Mouse (Mus musculus) hindbrain, embryonic 11.5 days (tissue): ENCODE results near the gene Rbbp6. TPM values are rescaled to one million over a fixed set of nuclear protein-coding genes. Genes with fewer than 3 reads are reported as not detected.

Experiments
- ATAC-seq: fragments of 200-750 bp; cut with Nextera tagmentation; 2 replicates; pipeline ENCODE4 v1.8.0; 2017; ENCODE audit warnings: mild to moderate bottlenecking, moderate TSS enrichment, moderate library complexity; ENCODE audit not compliant: low FRiP score
- DNase-seq: peaks from one replicate; pipeline ENCODE4 v3.0.0-alpha.2; 2015; ENCODE audit warnings: low spot score
- H3K27ac ChIP-seq: fragments of 300-500 bp; sonication (generic); 2 replicates; pipeline ENCODE4 v1.5.1; 2014; ENCODE audit warnings: mild to moderate bottlenecking, low read depth, low read length
- H3K27me3 ChIP-seq: fragments of 300-500 bp; sonication (generic); 2 replicates; pipeline ENCODE4 v1.6.1; 2014; ENCODE audit warnings: mild to moderate bottlenecking, low read length, moderate library complexity, mixed read lengths; ENCODE audit not compliant: control insufficient read depth, insufficient read depth
- H3K36me3 ChIP-seq: fragments of 300-500 bp; sonication (generic); 2 replicates; pipeline ENCODE4 v1.6.1; 2014; ENCODE audit warnings: mild to moderate bottlenecking, low read length, moderate library complexity, mixed read lengths; ENCODE audit not compliant: control insufficient read depth, insufficient read depth
- H3K4me1 ChIP-seq: fragments of 300-500 bp; sonication (generic); replicated peaks from 2 replicates; pipeline ENCODE4 v1.6.1; 2014; ENCODE audit warnings: low read length, mixed read lengths; ENCODE audit not compliant: control insufficient read depth, insufficient read depth
- H3K4me2 ChIP-seq: fragments of 300-500 bp; sonication (generic); replicated peaks from 2 replicates; pipeline ENCODE4 v1.6.1; 2014; ENCODE audit warnings: mild to moderate bottlenecking, low read depth, low read length
- H3K4me3 ChIP-seq: fragments of 300-500 bp; sonication (generic); 2 replicates; pipeline ENCODE4 v1.5.1; 2014; ENCODE audit warnings: low read depth, low read length
- H3K9ac ChIP-seq: fragments of 300-500 bp; sonication (generic); 2 replicates; pipeline ENCODE4 v1.6.1; 2014; ENCODE audit warnings: low read depth, low read length
- H3K9me3 ChIP-seq: fragments of 300-500 bp; sonication (generic); 2 replicates; pipeline ENCODE4 v1.6.1; 2016; ENCODE audit warnings: low read length; ENCODE audit not compliant: control insufficient read depth
- WGBS: fragments of 180-500 bp; shearing (Covaris S2); extraction: QIAGEN DNeasy Blood & Tissue Kit; methylation state at CpG from one replicate; pipeline ENCODE4 v1.1.7; 2014; 5-methylcytosine and 5-hydroxymethylcytosine counted together
- polyA plus RNA-seq: library from polyadenylated mRNA; unstranded; fragments of >200 nt; fragmentation: Nextera tagmentation; extraction: Ambion mirVana; gene quantifications from 2 replicates; pipeline ENCODE4 v1.2.1, GENCODE M21; 2014

The Rbbp6 gene
- polyA plus RNA-seq, 1 experiment from 2014 or later: 46.6 TPM

DNA sequence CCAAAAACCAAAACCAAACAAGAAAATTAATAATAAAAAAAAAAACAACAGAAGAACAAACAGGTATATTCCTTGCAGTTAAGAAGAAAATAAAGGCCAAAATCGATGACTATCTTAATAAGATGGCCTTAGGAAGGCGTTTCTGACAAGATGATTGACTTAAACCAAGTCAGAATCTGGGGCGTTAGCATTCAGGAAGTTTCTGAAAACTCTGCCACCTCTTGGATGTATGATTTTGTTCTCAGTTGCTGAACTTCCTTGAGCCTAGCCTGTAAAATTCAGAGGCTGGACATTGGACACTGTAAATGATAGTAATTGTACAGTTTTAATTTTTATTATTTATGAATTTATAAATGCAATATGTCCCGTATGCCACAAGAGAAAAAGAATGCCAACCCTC is 3.3 kb downstream of the Rbbp6 start:
- H3K27me3 ChIP-seq: no peaks in the 10 kb centered on the region
- no peak overlapping the region for H3K4me3 ChIP-seq
- H3K9me3 ChIP-seq: no peaks in the 10 kb centered on the region
- WGBS: 65% methylated on average over 4 of the region's 4 CpGs
- no peaks in the 10 kb centered on the region for H3K36me3 ChIP-seq
- DNase-seq (no peak), ATAC-seq (no peak)
- peaks cover 4% of the 10 kb centered on the region; the same call in 1 of the 2 replicates for H3K4me1 ChIP-seq
- H3K4me2 ChIP-seq: peak overlapping the region; percentile 56; the same call in 1 of the 2 replicates
- H3K27ac ChIP-seq: no peak overlapping the region
- H3K9ac ChIP-seq: no peak overlapping the region

DNA sequence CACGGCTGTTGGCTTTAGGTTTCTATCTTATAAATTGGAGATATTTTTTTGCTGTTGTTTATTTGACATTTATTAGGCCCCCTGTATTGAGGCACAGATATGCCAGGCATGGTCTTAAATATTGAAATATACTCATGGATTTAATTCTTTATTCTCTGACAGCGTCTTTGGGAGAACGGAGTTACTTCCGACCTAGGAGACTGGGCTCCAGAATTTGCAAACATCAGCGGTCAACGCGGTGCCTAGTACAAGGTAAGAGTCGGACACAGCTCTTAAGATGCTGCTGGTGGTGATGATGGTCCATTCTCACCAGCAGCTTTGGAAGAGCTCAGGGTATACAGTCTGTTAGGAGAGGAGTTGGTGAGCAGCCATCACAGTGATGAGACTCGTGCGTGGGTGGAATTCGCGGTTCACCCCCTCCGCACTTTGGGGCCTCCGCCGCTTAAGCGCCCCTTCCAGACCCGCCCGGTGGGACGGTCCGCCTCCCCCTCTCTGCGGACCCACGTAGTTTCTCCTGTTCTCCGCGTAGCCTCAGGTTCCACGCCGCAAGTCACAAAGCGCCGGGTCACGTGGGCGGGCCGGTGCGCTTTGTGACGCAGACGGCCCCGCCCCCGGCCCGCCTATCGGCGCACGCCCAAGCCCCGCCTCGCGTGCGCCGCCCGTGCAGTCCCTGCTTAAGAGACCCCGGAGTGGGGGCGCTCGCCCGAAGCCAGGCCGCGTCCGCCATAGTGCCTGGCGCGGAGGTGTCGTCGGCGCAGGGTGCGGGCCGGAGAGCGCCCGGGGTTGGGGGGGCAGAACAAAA is 3.9 kb downstream of the Rbbp6 start:
- DNase-seq (peak; percentile 99), ATAC-seq (peak; percentile 98)
- peaks cover 4% of the 10 kb centered on the region; the same call in 1 of the 2 replicates for H3K4me1 ChIP-seq
- H3K9me3 ChIP-seq: no peaks in the 10 kb centered on the region
- peak overlapping the region; percentile 100 for H3K9ac ChIP-seq
- peak overlapping the region; percentile 100 for H3K4me3 ChIP-seq
- H3K4me2 ChIP-seq: peak overlapping the region; percentile 88
- H3K27me3 ChIP-seq: no peaks in the 10 kb centered on the region
- WGBS: under 1% methylated on average over 60 of the region's 62 CpGs
- peak overlapping the region; percentile 91 for H3K27ac ChIP-seq
- H3K36me3 ChIP-seq: no peaks in the 10 kb centered on the region

DNA sequence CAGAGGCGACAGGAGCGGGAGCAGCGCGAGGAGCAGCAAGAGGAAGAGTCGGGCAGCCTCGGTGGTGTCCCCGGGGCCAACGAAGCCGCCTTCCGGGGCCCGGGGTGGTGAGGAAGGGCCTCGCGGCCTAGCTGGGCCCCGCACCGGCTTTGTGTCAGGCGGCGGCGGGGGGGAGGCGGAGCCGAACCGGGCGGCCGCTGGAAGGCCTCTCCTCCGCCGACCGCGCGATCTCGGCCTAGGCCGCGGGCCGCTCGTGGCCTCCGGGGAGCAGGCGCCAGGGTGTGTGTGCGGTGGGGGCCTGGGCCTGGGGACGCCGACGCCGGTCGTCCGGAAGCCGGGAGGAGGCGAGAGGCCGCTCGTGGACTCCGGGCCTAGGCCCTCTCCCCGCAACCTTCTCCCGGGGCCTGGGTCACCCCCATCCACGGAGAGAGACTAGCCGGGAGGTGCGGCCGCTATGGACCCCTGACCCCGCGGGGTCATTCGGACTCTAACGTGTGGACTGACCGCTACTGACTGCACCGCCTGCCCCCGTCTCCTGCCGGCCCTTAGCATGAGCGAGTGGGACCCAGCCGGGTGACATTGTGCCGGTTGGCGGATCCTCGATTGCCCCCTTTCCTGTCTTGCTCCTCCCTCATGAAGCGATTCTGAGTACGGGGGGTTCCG is 4.8 kb downstream of the Rbbp6 start:
- Histone ChIP-seq H3K27ac (peak overlapping the region; percentile 91), H3K4me3 (peak overlapping the region; percentile 100), H3K4me2 (peak overlapping the region; percentile 88), H3K4me1 (peaks cover 4% of the 10 kb centered on the region; the same call in 1 of the 2 replicates), H3K9ac (peak overlapping the region; percentile 100), H3K36me3 (no peaks in the 10 kb centered on the region), H3K9me3 (no peaks in the 10 kb centered on the region), H3K27me3 (no peaks in the 10 kb centered on the region)
- WGBS: under 1% methylated on average over 64 of the region's 69 CpGs
- peak; percentile 66 for ATAC-seq
- DNase-seq: peak; percentile 74

DNA sequence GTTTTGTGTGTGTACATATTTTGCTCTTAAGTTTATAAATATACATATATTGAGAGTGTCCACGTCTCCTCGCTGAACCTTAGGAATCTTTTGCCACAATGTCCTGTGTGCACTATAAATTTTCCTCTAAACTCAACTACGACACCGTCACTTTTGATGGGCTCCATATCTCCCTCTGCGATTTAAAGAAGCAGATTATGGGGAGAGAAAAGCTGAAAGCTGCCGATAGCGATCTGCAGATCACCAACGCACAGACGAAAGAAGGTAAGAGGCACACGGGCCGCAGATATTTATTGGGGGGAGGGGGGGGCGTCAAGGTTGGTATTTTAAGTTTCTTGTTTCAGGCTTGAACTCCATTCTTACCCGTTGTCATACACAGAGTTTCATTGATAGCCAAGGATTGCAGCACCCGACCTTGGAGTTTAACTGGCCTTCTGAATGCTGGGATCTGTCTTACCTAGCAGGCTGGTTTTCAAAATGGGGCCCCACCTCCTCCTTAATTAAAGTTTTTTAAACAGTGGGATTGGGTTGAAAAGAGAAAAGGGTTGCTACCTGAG is 5.5 kb downstream of the Rbbp6 start:
- ATAC-seq (no peak), DNase-seq (peak; percentile 31)
- WGBS: 2% methylated on average over 14 of the region's 14 CpGs
- Histone ChIP-seq H3K27me3 (no peaks in the 10 kb centered on the region), H3K36me3 (no peaks in the 10 kb centered on the region), H3K4me1 (peaks cover 4% of the 10 kb centered on the region; the same call in 1 of the 2 replicates), H3K4me2 (peak overlapping the region; percentile 88), H3K27ac (no peak overlapping the region), H3K9me3 (no peaks in the 10 kb centered on the region), H3K9ac (peak overlapping the region; percentile 100), H3K4me3 (peak overlapping the region; percentile 100)

DNA sequence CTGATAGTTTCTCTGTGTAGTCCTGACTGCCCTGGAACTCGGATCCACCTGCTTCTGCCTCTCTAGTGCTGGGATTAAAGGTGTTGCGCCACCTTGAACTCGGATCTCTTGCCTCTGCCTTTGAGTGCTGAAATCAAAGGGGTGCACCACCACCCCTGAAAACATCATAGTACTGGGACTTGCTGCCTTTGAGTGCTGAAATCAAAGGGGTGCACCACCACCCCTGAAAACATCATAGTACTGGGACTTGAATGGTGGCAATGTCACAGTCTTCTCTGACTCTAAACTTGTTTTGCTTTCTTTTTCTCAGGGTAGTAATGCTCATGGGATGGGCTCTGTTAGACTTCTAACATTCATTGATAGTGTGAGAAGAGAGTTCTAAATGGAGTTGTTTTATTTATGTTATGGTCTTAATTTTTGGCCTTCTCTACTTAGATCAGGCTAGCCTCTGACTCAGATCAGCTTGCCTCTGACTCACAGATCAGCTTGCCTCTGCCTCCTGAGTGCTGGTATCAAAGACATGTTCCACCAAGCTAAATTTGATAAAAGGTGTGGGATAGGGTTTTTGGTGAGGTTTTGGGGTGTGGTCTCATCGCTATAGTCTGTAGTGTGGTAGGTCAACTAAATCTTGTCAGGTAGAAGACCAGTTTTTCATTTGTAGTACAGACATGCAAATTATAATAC is 6.7 kb downstream of the Rbbp6 start:
- Histone ChIP-seq H3K4me1 (peaks cover 4% of the 10 kb centered on the region; the same call in 1 of the 2 replicates), H3K27ac (no peak overlapping the region), H3K4me2 (peak overlapping the region; percentile 88), H3K9me3 (no peaks in the 10 kb centered on the region), H3K27me3 (no peaks in the 10 kb centered on the region), H3K36me3 (no peaks in the 10 kb centered on the region), H3K9ac (no peak overlapping the region), H3K4me3 (peak overlapping the region; percentile 100)
- ATAC-seq (no peak), DNase-seq (no peak)
- WGBS: 89% methylated on average over 4 of the region's 4 CpGs

DNA sequence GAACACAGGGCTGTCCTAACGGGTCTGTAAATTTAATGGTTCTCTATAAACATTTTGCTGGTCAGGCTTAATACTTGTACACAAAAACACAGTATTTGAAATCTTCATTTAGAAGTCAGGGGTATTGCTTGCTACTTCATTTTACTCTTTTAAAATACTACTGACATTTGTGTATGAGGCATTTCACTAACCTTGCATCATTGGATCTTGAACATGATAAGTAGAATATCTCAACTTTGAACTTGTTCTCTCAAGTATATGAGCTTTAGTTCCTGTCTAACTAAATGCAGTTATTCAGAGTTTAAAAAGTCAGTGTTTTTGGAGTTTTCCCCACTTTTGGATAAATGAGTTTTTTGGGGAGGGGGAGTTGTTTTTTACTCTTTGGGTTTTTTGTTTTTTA is 14.0 kb downstream of the Rbbp6 start:
- Histone ChIP-seq H3K4me2 (no peak overlapping the region), H3K4me1 (no peaks in the 10 kb centered on the region), H3K36me3 (0 out of 2 replicates have a peak, but pooled peaks cover 3% of the 10 kb centered on the region), H3K9ac (no peak overlapping the region), H3K9me3 (no peaks in the 10 kb centered on the region), H3K27ac (no peak overlapping the region), H3K27me3 (no peaks in the 10 kb centered on the region), H3K4me3 (no peak overlapping the region)
- ATAC-seq (no peak), DNase-seq (no peak)
- WGBS: 88% methylated on average over 1 of the region's 1 CpGs

DNA sequence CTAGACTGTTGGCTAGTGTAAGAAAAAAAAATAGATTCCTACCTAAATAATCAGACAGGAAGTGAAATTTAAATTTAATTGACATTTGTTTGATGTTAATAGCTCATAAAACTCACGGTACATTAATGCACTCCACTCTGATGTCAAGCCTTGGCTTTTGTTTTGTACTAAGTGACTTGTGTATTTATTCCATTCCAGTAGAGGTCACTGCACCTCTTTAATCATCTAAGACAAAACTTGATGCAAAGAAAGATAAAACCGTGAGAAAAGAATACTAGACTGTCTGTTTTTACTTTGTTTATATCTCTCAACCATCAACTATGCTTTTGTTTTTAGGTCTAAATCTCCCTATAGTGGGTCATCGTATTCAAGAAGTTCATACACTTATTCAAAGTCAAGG is 32.7 kb downstream of the Rbbp6 start:
- no peaks in the 10 kb centered on the region for H3K27me3 ChIP-seq
- no peak overlapping the region for H3K27ac ChIP-seq
- H3K4me1 ChIP-seq: no peaks in the 10 kb centered on the region
- 92% methylated on average over 3 of the region's 3 CpGs for WGBS
- ATAC-seq: no peak
- H3K9me3 ChIP-seq: no peaks in the 10 kb centered on the region
- peaks cover 28% of the 10 kb centered on the region for H3K36me3 ChIP-seq
- H3K9ac ChIP-seq: no peak overlapping the region
- no peak overlapping the region for H3K4me3 ChIP-seq
- DNase-seq: no peak
- H3K4me2 ChIP-seq: no peak overlapping the region

DNA sequence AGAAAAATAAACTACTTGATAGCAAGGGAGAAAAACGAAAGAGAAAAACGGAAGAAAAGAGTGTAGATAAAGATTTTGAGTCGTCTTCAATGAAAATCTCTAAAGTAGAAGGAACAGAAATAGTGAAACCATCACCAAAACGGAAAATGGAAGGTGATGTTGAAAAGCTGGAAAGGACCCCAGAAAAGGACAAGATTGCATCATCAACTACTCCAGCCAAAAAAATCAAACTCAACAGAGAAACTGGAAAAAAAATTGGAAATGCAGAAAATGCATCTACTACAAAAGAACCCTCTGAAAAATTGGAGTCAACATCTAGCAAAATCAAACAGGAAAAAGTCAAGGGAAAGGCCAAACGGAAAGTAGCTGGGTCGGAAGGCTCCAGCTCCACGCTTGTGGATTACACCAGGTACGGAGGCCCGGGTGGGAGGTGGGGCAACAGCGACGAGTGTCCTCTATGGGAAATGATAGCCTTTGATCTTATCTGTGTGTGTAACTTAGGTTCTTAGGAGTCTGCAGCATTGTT is 34.4 kb downstream of the Rbbp6 start:
- H3K36me3 ChIP-seq: peaks cover 31% of the 10 kb centered on the region
- H3K9me3 ChIP-seq: no peaks in the 10 kb centered on the region
- H3K4me2 ChIP-seq: no peak overlapping the region
- ATAC-seq (no peak), DNase-seq (no peak)
- WGBS: 90% methylated on average over 11 of the region's 11 CpGs
- H3K4me1 ChIP-seq: no peaks in the 10 kb centered on the region
- no peak overlapping the region for H3K9ac ChIP-seq
- no peak overlapping the region for H3K27ac ChIP-seq
- no peak overlapping the region for H3K4me3 ChIP-seq
- H3K27me3 ChIP-seq: no peaks in the 10 kb centered on the region
